Mouse (Mus musculus) brown adipose tissue, adult 24 weeks (tissue): ENCODE results near the gene Mosmo. TPM values are rescaled to one million over a fixed set of nuclear protein-coding genes. Genes with fewer than 3 reads are reported as not detected.

ENCODE experiments used
- H3K27ac ChIP-seq: fragments of 200-500 bp; replicated peaks from 2 replicates; pipeline ENCODE4 v1.5.1; 2012; ENCODE audit warnings: low read depth, mild to moderate bottlenecking, low read length
- H3K4me1 ChIP-seq: fragments of 200-500 bp; 2 replicates; pipeline ENCODE4 v1.6.1; 2012; ENCODE audit warnings: low read length, mixed read lengths; ENCODE audit not compliant: control insufficient read depth, insufficient read depth, insufficient read length
- H3K4me3 ChIP-seq: fragments of 200-500 bp; 2 replicates; pipeline ENCODE4 v1.5.1; 2012; ENCODE audit warnings: low read depth, mild to moderate bottlenecking, low read length, moderate library complexity; ENCODE audit not compliant: insufficient read depth
- polyA plus RNA-seq: library from polyadenylated mRNA; stranded (reverse); fragments of >200 nt; gene quantifications from 2 replicates; pipeline ENCODE4 v1.2.4, GENCODE M21; 2012; ENCODE audit not compliant: missing spikeins, insufficient read depth, insufficient read length

Mosmo gene
- polyA plus RNA-seq = 20.5 and 20.6 TPM in 2 replicates

DNA sequence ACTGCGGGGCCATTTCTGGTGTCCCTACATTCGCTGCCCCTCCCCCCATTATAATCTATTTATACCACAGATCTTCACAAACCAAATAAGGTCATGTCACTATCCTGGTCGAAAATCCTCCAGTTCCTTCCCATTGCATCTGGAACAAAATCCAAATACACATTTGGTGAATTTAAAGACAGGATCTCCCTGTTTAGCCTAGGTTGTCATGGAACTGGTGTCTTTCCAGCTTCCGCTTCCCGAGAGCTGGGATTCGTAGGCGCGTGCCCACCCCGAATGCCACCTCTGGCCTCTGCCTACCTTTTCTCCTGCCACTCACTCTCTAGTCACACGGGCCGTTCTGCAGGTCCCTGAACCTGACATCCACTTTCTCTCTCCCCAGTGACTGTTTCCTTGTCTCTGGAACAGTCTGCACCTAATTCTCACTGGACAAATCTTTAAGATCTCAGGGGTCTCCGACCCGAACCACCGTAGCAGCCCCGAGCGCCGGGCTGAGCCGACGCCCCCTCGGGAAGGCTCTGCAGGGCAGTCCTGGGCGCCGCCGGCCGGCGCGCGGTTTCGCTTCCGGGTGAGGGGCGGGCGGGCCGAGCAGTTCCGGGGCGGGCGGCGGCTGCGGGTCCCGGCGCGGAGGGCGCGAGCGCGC lies at the start of gene Mosmo:
Gene Mosmo (plus strand): TSS at position 618 of the 643 bp plus-strand sequence.
- Histone ChIP-seq H3K27ac (peak within 1 kb of the TSS; percentile 82), H3K4me1 (peaks cover 12% of the 10 kb centered on the region), H3K4me3 (peak within 1 kb of the TSS; percentile 100)

DNA sequence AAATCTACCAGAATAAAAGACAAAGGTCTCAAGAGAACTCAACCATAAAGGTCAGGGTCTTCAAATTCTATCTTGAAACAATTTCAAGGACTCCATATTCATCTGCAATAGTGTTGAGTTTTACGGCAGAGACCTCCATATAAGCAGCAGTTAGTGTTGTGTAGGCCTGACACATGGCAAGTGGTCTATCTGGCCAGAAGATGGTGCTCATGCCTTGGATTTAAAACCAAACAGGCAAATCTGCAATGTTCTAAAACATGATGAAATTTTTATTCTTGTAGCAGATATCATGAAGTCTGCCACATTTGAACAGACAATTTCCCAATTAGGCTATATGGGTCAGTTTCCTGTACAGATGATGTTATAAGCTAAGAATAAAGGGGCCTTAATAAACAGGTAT lies 44.9 kb upstream of the Mosmo start:
- no peak overlapping the region for H3K4me3 ChIP-seq
- H3K27ac ChIP-seq = no peak overlapping the region
- peaks cover 5% of the 10 kb centered on the region; the same call in 1 of the 2 replicates for H3K4me1 ChIP-seq

DNA sequence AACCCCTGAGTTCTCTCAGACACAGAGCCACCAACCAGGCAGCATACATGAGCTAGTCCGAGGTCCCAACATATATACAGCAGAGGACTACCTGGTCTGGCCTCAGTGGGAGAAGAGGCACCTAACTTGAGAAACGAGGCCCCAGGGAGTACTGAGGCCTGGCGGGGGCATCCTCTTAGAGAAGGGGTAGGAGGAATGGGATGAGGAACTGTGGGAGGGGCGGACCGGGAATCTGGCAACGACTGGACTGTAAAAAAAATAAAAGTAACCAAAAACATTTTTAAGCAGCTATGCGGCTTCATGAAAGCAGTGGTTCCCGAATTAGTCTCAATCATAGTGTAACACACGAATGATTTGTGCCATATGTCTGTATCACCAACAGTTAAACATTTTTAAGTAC lies 43.1 kb upstream of the Mosmo start:
- H3K4me1 ChIP-seq = peaks cover 5% of the 10 kb centered on the region; the same call in 1 of the 2 replicates
- peak overlapping the region; percentile 82 for H3K27ac ChIP-seq
- H3K4me3 ChIP-seq = peak overlapping the region; percentile 96

DNA sequence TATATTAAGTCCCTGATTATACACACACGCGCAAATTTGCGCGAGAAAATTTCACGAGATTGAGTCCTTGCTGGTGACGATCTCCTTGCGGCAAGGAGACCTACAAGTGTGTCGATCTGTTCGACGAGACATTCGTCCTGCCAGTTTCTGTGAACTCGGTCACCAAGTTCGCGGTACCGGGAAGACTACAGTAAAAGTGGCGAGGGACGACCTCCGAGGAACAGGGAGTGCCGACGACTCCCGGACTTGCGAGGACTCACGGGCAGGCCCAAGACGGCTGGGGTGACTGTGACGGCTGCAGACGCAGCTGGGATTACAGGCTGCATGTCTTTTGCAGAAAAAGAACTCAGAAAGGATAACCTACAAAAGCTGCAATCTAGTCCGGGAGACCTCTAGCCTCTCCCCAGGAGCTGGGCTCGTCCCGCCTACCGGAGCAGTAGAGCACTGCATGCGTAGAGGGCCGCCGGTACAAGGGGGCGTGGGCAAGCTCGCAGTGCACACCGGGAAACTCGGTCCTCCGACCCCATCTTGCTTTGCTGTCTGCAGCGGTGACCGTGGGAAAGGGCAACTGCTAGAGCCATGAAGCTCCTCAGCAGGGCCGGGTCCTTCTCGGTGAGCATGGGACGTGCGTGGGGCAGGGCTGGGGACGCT lies 42.6 kb upstream of the Mosmo start, which contains the start of gene Uqcrc2:
Gene Uqcrc2 (plus strand): TSS at position 466 of the 651 bp plus-strand sequence.
- H3K27ac ChIP-seq = peak within 1 kb of the TSS; percentile 98
- H3K4me1 ChIP-seq = peaks cover 5% of the 10 kb centered on the region; the same call in 1 of the 2 replicates
- H3K4me3 ChIP-seq = peak within 1 kb of the TSS; percentile 96

DNA sequence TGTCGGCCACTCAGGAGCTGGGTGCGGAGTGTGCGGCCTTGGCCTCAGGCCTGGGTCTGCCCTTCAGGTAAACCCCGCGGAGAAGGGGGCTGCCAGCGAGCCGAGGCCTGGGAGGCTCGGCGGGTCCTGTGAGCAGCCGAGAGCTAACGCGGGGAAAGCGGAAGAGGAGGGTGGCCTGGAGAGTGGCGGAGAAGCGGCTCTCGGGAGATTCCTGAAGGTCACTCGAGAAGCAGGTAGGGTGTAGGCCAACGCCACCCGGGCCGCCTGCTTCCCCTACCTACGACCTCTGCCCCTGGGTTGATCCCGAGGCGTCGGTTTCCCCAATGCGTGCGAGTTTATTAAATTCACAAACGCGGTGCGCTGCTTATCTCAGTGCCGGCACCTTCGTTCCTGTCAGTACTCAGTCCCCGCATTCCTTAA lies 42.0 kb upstream of the Mosmo start:
- peaks cover 5% of the 10 kb centered on the region; the same call in 1 of the 2 replicates for H3K4me1 ChIP-seq

DNA sequence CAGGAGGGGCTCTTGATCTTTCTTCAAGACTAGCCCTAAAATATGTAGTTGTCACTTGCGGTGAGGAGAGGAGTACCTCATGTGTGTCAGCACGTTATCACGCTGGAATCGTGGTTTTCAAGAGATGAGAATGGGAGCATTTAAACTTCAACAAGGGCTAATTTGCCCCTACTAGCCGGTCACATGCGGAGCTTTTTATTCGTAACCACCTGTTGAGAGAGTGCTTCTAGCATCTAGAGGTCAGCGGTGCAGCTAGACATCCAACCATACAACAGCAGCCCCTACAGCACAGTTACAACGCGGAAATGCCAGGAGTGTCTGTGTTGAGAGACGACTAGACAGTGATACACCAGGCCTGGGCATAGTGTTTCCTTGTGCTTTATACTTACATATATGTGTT lies 41.6 kb upstream of the Mosmo start:
- peaks cover 5% of the 10 kb centered on the region; the same call in 1 of the 2 replicates for H3K4me1 ChIP-seq
- H3K27ac ChIP-seq = peak overlapping the region; percentile 98
- peak overlapping the region; percentile 96 for H3K4me3 ChIP-seq

More for the DNA sequence above, 42.0 kb upstream of the Mosmo start:
- Histone ChIP-seq H3K4me3 (peak overlapping the region; percentile 96), H3K27ac (peak overlapping the region; percentile 98)

DNA sequence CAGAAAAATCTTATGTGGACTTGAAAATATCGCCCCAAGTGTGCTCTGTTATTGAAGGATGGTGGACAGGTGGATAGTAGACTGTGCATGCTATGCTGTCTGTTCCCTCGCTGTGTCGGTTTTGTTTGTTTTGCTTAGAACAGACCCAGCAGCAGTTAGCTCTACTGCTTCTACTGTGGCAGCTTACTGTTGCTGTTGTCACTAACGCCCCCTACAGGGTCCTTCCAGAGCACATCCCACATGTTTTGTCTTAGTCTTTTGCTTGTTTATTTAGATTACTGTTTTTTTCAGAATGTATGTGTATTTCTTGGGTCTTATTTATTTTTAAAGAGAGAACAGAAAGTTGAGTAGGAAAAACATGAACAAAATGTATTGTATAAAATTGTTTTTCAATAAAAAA lies 34.2 kb upstream of the Mosmo start:
- Histone ChIP-seq H3K27ac (no peak overlapping the region), H3K4me1 (no peaks in the 10 kb centered on the region), H3K4me3 (no peak overlapping the region)

DNA sequence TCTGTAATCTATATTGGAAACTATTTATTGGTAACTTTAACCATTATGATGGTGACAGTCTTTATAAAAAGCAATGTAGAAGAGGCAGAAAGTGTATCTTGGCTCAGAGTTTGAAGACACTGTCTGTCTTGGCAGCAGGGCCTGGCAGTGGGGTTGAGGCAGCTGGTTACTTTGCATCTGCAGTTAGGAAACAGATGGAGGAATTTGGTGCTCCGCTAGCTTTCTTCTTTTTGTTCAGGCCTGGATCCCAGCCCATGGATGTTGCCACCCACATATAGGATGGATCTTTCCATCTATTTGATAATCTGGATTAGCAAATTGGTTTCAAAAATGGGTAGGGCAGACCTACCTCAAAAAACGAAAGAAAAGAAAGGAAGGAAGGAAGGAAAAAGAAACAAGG lies 29.6 kb upstream of the Mosmo start:
- H3K4me3 ChIP-seq = no peak overlapping the region
- H3K27ac ChIP-seq = no peak overlapping the region
- no peaks in the 10 kb centered on the region for H3K4me1 ChIP-seq

DNA sequence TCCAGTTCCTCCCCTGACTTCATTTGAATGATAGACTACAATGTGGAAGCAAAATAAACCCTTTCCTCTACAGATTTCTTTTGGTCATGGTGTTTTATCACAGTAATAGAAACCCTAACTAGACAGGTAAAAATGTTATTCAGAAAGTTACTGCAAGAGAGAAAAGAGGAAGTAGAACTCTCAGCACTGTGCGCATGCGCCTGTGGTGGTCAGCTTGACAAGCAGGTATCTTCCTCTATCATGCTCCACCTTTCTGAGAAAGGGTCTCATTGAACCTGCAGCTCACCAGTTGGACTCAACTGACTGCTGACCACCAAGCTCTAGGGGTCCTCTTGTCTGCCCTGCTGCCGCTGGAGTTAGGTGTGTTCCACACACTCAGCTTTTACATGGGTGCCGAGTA lies 15.3 kb upstream of the Mosmo start:
- no peak overlapping the region for H3K4me3 ChIP-seq
- H3K27ac ChIP-seq = no peak overlapping the region
- no peaks in the 10 kb centered on the region for H3K4me1 ChIP-seq

DNA sequence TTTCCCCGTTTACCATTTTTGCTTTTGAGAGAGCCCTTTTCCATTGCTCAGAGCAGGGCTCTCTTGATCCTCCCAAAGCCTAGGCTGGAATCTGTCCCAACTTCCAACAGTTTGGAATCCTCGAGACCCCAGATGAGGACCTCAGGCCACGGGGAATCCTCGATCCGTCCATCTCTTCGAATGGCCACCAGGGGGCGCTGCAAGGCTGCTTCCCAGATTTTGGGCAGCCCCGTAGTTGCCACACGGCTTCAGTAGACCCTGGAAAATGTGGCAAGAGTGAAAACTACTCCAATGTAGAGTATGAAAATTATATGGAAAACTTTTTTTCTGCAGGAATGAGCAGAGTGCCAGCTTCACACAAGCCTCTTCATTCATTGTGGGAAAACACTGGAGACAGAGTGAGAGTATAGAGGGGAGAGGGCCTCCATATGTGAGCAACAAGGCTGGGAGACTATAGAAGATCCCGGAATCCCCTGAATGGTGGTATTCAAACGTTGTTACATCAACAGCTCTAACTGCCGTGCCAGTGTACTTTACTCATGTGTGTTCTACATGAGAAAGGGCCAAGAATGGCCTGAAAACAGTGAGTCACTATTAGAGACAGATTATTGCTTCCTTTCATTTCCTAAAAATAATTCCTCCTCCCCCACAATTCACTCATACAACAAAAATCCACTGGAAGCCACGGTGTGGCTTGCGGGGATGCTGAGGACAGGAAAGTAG lies 7.1 kb upstream of the Mosmo start, which contains the start of gene Pdzd9:
Gene Pdzd9 (minus strand): TSS at position 191 of the 723 bp plus-strand sequence.
- H3K27ac ChIP-seq = no peak within 1 kb of the TSS
- no peaks in the 10 kb centered on the region for H3K4me1 ChIP-seq
- H3K4me3 ChIP-seq = no peak within 1 kb of the TSS

DNA sequence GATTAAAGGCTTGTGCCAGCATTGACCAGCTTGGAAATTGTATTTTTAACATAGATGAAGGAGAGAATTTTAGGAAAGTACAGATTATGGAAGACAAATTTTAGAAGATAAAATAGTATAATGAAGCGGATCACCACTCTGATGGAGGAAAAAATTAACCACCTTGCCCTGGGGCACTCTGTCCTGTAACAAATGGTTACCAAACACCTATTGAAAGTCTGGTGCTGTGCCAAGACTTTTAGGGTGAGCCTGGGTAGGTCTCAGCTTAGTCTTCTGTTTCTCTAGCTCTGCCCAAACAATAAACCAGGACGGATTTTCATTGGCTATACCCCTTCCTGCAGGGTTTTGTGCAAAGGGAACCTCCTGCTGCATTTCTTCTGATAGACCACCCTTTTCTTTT lies 6.1 kb upstream of the Mosmo start:
- Histone ChIP-seq H3K4me3 (no peak overlapping the region), H3K27ac (no peak overlapping the region), H3K4me1 (no peaks in the 10 kb centered on the region)

DNA sequence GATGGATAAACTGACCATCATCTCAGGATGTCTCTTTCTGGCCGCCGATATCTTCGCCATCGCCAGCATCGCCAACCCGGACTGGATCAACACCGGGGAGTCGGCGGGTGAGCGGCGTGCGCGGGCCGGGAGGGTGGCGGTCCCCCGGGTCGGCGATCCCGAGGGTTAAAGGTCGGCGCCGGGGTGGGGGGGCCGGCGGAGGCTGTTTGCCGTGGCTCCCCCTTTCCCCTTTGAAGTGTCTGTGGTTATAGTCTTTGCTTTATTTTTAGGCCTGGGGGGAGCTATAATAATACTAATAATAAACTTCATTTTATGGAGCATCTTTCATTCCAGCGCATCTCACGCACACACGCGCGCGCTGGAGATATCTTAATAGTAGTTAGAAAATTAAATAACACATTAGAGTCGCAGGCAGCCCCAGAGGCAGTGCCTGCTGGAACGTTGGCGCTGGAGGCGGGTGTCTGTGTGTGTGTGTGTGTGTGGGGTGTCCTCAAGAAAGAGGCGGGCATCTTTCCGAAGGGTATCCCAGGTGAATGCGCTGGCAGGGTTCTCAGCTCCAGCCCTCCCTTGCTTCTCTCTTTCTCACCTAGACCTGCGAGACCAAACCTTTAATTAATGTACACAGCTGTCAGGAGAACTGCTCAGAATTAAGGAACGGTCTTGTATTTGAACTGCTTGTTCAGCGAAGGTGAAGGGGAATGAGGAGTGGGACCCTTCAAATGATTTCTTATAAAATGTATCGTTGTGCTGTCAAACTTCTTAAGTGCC lies 530 bp downstream of the Mosmo start:
- Histone ChIP-seq H3K27ac (peak overlapping the region; percentile 21; the same call in 1 of the 2 replicates), H3K4me3 (peak overlapping the region; percentile 100), H3K4me1 (peaks cover 12% of the 10 kb centered on the region)

DNA sequence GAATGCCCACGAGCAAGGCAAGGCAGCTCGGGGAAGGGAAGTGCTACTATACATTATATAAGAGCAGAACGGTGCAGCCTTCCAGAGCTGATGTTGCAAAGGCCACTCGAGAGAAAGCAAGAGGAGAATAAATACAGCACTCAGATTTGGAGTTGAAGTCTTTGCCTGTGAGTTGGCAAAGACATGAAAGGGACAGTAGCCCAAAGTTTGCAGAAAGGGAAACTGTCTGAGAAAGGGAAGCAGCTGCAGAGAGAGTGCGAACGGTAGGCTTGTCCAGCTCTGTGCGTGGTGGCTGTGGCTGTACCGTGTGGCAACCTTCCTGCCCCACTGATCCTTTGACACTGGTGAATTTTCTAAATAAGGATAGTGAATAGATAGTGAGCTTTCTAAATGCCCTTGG lies 1.6 kb downstream of the Mosmo start:
- Histone ChIP-seq H3K4me1 (peaks cover 12% of the 10 kb centered on the region), H3K4me3 (peak overlapping the region; percentile 16; the same call in 1 of the 2 replicates), H3K27ac (no peak overlapping the region)

DNA sequence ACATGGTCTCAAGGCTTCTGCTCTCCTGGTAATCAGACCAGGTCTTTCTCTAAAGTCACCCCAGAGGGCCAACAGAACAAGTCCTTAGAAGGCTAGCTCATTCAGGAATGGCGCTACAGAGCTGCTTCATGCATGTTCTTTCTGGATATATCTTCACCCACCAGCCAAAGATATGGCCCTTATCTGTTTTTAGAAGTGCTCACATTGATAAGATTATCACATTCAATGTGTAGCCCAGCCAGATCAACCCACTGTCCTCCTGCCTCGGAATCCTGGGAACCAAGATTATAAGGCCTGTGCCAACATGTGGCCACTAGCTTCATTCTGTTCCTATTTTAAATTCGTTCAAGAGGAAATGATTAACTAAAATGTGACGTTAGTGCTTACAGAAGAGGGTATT lies 4.6 kb downstream of the Mosmo start:
- Histone ChIP-seq H3K4me1 (peaks cover 12% of the 10 kb centered on the region), H3K27ac (no peak overlapping the region)

More for the DNA sequence above, 4.6 kb downstream of the Mosmo start:
- no peak overlapping the region for H3K4me3 ChIP-seq
